Mouse (Mus musculus): Measurements from ENCODE around the gene Psg16. TPM values are rescaled to one million over a fixed set of nuclear protein-coding genes. Genes with fewer than 3 reads are reported as not detected.
A peak's percentile ranks its signal among the peaks of the same experiment; 100 is the strongest.

Gene Psg16
- polyA plus RNA-seq, 1 experiment from 2014 or later, result 4.9 TPM

GRCm38 (mm10) chr7:17028923-17029322, 44.9 kb upstream of the Psg16 start:
- H3K27ac ChIP-seq (replicated peaks; ENCODE audit: low read depth, low read length), result no peak overlapping the region
- no peaks in the 10 kb centered on the region for H3K9me3 ChIP-seq (ENCODE audit: control insufficient read depth, low read length)
- H3K4me3 ChIP-seq (replicated peaks; ENCODE audit: low read depth, low read length), result no peak overlapping the region
- 79% methylated on average over 7 of the region's 7 CpGs for WGBS
- peaks cover 9% of the 10 kb centered on the region for H3K4me1 ChIP-seq (ENCODE audit: control insufficient read depth, insufficient read depth, low read length)
- DNase-seq (no peak), ATAC-seq (ENCODE audit: low FRiP score, low TSS enrichment) (no peak)
- peaks cover 3% of the 10 kb centered on the region; the same call in 1 of the 2 replicates for H3K36me3 ChIP-seq (ENCODE audit: control insufficient read depth, insufficient read depth, low read length)
- no peak overlapping the region for H3K4me2 ChIP-seq (ENCODE audit: low read length)
- H3K27me3 ChIP-seq (ENCODE audit: control insufficient read depth, insufficient read depth, low read length), result no peaks in the 10 kb centered on the region
- no peak overlapping the region for H3K9ac ChIP-seq (replicated peaks; ENCODE audit: low read length)

GRCm38 (mm10) chr7:17030239-17030638, 43.6 kb upstream of the Psg16 start:
- Histone ChIP-seq H3K36me3 (ENCODE audit: control insufficient read depth, insufficient read depth, low read length) (no peaks in the 10 kb centered on the region), H3K4me1 (ENCODE audit: control insufficient read depth, insufficient read depth, low read length) (peaks cover 9% of the 10 kb centered on the region), H3K4me2 (ENCODE audit: low read length) (no peak overlapping the region), H3K9me3 (ENCODE audit: control insufficient read depth, low read length) (no peaks in the 10 kb centered on the region), H3K9ac (replicated peaks; ENCODE audit: low read length) (no peak overlapping the region), H3K27me3 (ENCODE audit: control insufficient read depth, insufficient read depth, low read length) (no peaks in the 10 kb centered on the region), H3K4me3 (replicated peaks; ENCODE audit: low read depth, low read length) (no peak overlapping the region), H3K27ac (replicated peaks; ENCODE audit: low read depth, low read length) (no peak overlapping the region)
- 79% methylated on average over 7 of the region's 7 CpGs for WGBS
- DNase-seq, result no peak
- ATAC-seq (ENCODE audit: low FRiP score, low TSS enrichment), result no peak

- no peak overlapping the region for H3K9ac ChIP-seq (replicated peaks; ENCODE audit: low read length)
- H3K27ac ChIP-seq (replicated peaks; ENCODE audit: low read depth, low read length), result no peak overlapping the region
- DNase-seq, result peak; percentile 39
- H3K4me3 ChIP-seq (replicated peaks; ENCODE audit: low read depth, low read length), result no peak overlapping the region
- no peaks in the 10 kb centered on the region for H3K4me1 ChIP-seq (ENCODE audit: control insufficient read depth, insufficient read depth, low read length)
- no peak overlapping the region for H3K4me2 ChIP-seq (ENCODE audit: low read length)
- no peak for ATAC-seq (ENCODE audit: low FRiP score, low TSS enrichment)
- no peaks in the 10 kb centered on the region for H3K9me3 ChIP-seq (ENCODE audit: control insufficient read depth, low read length)
- no peaks in the 10 kb centered on the region for H3K36me3 ChIP-seq (ENCODE audit: control insufficient read depth, insufficient read depth, low read length)
- 16% methylated on average over 9 of the region's 9 CpGs for WGBS
- no peaks in the 10 kb centered on the region for H3K27me3 ChIP-seq (ENCODE audit: control insufficient read depth, insufficient read depth, low read length)
Measured at GRCm38 (mm10) chr7:17038018-17038695, 35.7 kb upstream of the Psg16 start.

GRCm38 (mm10) chr7:17039373-17039772, 34.5 kb upstream of the Psg16 start:
- DNase-seq, result no peak
- H3K9ac ChIP-seq (replicated peaks; ENCODE audit: low read length), result no peak overlapping the region
- H3K36me3 ChIP-seq (ENCODE audit: control insufficient read depth, insufficient read depth, low read length), result no peaks in the 10 kb centered on the region
- H3K27me3 ChIP-seq (ENCODE audit: control insufficient read depth, insufficient read depth, low read length), result no peaks in the 10 kb centered on the region
- no peak overlapping the region for H3K27ac ChIP-seq (replicated peaks; ENCODE audit: low read depth, low read length)
- no peaks in the 10 kb centered on the region for H3K4me1 ChIP-seq (ENCODE audit: control insufficient read depth, insufficient read depth, low read length)
- WGBS, result 96% methylated on average over 7 of the region's 7 CpGs
- no peak overlapping the region for H3K4me3 ChIP-seq (replicated peaks; ENCODE audit: low read depth, low read length)
- no peak for ATAC-seq (ENCODE audit: low FRiP score, low TSS enrichment)
- no peaks in the 10 kb centered on the region for H3K9me3 ChIP-seq (ENCODE audit: control insufficient read depth, low read length)
- H3K4me2 ChIP-seq (ENCODE audit: low read length), result no peak overlapping the region

DNA sequence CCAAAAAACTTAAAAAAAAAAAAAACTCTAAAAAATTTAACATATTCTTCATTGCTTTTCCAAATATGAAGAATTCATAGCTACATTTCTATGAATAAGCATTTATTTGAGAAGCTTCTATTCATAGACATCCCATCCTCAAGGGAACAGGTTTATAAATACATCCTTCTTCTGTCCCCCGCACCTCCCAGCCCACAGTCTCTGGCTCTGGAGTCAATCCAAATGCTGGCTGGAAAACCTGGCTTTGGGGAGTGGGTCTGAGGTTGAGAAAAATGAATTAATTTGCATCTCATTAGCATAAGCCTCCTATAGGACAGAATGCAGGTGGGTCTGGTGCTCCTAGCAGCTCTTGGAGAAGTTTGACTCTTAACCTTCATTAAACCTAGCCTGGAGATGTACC, 28.1 kb upstream of the Psg16 start:
- no peaks in the 10 kb centered on the region for H3K9me3 ChIP-seq (ENCODE audit: control insufficient read depth, low read length)
- DNase-seq (peak; percentile 25), ATAC-seq (ENCODE audit: low FRiP score, low TSS enrichment) (no peak)
- H3K4me1 ChIP-seq (ENCODE audit: control insufficient read depth, insufficient read depth, low read length), result no peaks in the 10 kb centered on the region
- H3K27me3 ChIP-seq (ENCODE audit: control insufficient read depth, insufficient read depth, low read length), result no peaks in the 10 kb centered on the region
- no peak overlapping the region for H3K4me3 ChIP-seq (replicated peaks; ENCODE audit: low read depth, low read length)
- H3K4me2 ChIP-seq (ENCODE audit: low read length), result no peak overlapping the region
- WGBS, result 68% methylated on average over 1 of the region's 1 CpGs
- H3K36me3 ChIP-seq (ENCODE audit: control insufficient read depth, insufficient read depth, low read length), result no peaks in the 10 kb centered on the region
- no peak overlapping the region for H3K9ac ChIP-seq (replicated peaks; ENCODE audit: low read length)
- H3K27ac ChIP-seq (replicated peaks; ENCODE audit: low read depth, low read length), result no peak overlapping the region

DNA sequence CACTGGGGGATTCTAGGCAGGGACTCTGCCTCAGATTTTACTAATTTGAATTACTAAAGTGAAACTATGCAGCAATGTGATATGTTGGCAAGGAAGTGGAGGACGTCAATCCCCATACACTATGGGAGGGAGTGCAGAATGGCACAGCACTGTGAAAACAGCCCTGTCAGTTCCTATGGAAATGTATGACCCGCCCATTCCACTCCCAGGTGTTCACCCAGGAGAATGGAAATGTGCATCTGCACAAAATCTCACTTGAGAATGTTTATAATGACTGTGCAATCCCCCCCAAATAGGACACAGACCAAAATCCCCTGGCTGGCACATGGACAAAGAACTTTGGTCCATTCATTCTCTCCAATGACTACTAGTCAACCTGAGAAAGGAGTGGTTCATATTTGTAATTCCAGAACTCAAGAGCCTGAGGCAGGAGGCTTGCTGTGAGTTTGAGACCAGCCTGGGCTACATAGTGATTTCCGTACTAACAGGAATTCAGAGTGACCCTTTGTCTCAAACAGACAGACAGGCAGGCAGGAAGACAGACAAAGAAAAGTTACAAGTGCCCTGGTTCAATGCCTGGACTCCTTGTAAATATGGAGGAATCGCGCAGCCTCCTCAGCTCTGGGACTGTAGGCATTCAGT, 26.7 kb upstream of the Psg16 start:
- H3K4me3 ChIP-seq (replicated peaks; ENCODE audit: low read depth, low read length), result no peak overlapping the region
- no peaks in the 10 kb centered on the region for H3K36me3 ChIP-seq (ENCODE audit: control insufficient read depth, insufficient read depth, low read length)
- no peak overlapping the region for H3K9ac ChIP-seq (replicated peaks; ENCODE audit: low read length)
- no peaks in the 10 kb centered on the region for H3K27me3 ChIP-seq (ENCODE audit: control insufficient read depth, insufficient read depth, low read length)
- 88% methylated on average over 5 of the region's 5 CpGs for WGBS
- H3K27ac ChIP-seq (replicated peaks; ENCODE audit: low read depth, low read length), result no peak overlapping the region
- no peaks in the 10 kb centered on the region for H3K4me1 ChIP-seq (ENCODE audit: control insufficient read depth, insufficient read depth, low read length)
- H3K4me2 ChIP-seq (ENCODE audit: low read length), result no peak overlapping the region
- no peak for ATAC-seq (ENCODE audit: low FRiP score, low TSS enrichment)
- DNase-seq, result no peak
- H3K9me3 ChIP-seq (ENCODE audit: control insufficient read depth, low read length), result no peaks in the 10 kb centered on the region

- H3K9me3 ChIP-seq (ENCODE audit: control insufficient read depth, low read length), result no peaks in the 10 kb centered on the region
- H3K4me3 ChIP-seq (replicated peaks; ENCODE audit: low read depth, low read length), result no peak overlapping the region
- H3K9ac ChIP-seq (replicated peaks; ENCODE audit: low read length), result no peak overlapping the region
- no peak for ATAC-seq (ENCODE audit: low FRiP score, low TSS enrichment)
- no peaks in the 10 kb centered on the region for H3K27me3 ChIP-seq (ENCODE audit: control insufficient read depth, insufficient read depth, low read length)
- no peak overlapping the region for H3K4me2 ChIP-seq (ENCODE audit: low read length)
- H3K27ac ChIP-seq (replicated peaks; ENCODE audit: low read depth, low read length), result no peak overlapping the region
- H3K36me3 ChIP-seq (ENCODE audit: control insufficient read depth, insufficient read depth, low read length), result no peaks in the 10 kb centered on the region
- WGBS, result 85% methylated on average over 10 of the region's 10 CpGs
- H3K4me1 ChIP-seq (ENCODE audit: control insufficient read depth, insufficient read depth, low read length), result no peaks in the 10 kb centered on the region
- DNase-seq, result no peak
Measured at GRCm38 (mm10) chr7:17048431-17049190, 25.2 kb upstream of the Psg16 start.

DNA sequence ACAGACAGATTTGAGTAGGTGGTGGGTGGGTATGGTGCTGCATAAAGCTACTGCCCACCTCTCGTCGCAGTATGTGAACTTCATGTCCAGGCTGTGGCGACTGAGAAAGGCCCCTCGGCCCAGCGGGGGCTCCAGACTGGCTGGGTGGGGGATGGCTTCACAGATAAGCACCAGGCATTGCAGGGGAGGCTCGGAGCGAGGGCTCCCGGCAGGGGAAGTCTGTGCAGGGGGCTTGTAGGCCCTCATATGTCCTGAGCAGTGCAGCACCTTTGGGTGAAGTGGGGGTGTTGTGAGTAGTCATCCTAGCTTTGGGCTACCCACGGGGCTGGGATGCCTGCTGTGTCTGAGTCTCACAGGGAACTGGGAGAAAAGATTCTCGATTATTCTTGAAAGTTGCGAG, 23.3 kb upstream of the Psg16 start:
- Histone ChIP-seq H3K4me3 (replicated peaks; ENCODE audit: low read depth, low read length) (no peak overlapping the region), H3K27ac (replicated peaks; ENCODE audit: low read depth, low read length) (no peak overlapping the region), H3K27me3 (ENCODE audit: control insufficient read depth, insufficient read depth, low read length) (no peaks in the 10 kb centered on the region), H3K4me2 (ENCODE audit: low read length) (no peak overlapping the region), H3K4me1 (ENCODE audit: control insufficient read depth, insufficient read depth, low read length) (no peaks in the 10 kb centered on the region), H3K36me3 (ENCODE audit: control insufficient read depth, insufficient read depth, low read length) (no peaks in the 10 kb centered on the region), H3K9ac (replicated peaks; ENCODE audit: low read length) (no peak overlapping the region), H3K9me3 (ENCODE audit: control insufficient read depth, low read length) (no peaks in the 10 kb centered on the region)
- ATAC-seq (ENCODE audit: low FRiP score, low TSS enrichment) (no peak), DNase-seq (no peak)
- 60% methylated on average over 11 of the region's 11 CpGs for WGBS

All from midbrain, embryonic 14.5 days (tissue).